Mouse (Mus musculus): ENCODE data around the gene Meis1.

GRCm38 (mm10) chr11:19013141-19014112, 5.4 kb downstream of the Meis1 start:
- TF ChIP-seq POLR2A (IDR thresholded peaks at IDR 0.05; ENCODE audit: borderline replicate concordance, extremely low read depth, insufficient read depth, insufficient read length, poor library complexity, severe bottlenecking) (no peak), CTCF (IDR thresholded peaks at IDR 0.05; ENCODE audit: borderline replicate concordance, extremely low read depth, insufficient read depth, insufficient read length) (no peak)
